Mouse (Mus musculus) CD8-positive naive resting alpha-beta T cell, adult 57 days (primary cell): ENCODE data around the gene Adamts5. TPM values are rescaled to one million over a fixed set of nuclear protein-coding genes. Genes with fewer than 3 reads are reported as not detected.

ENCODE experiments used
- total RNA-seq: library from RNA; stranded (reverse); gene quantifications from one replicate; pipeline ENCODE4 v1.2.4, GENCODE M21; 2023

Gene Adamts5
- total RNA-seq = not detected

DNA sequence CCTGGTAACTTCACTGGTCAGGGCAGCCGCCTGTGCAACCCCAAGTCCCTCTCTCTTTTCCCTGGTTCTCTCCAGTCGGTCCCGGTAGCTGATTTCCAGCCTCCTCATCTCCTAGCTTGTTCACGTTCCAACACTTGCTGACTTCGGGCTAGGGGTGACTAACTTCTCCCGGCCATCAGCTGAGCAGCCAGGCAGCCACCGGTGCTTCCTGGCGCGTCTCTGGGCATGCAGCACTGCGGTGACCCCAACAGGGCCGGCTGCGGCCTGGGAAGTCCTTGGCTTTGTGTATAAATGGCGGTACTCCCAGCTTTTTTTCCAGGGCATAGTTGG is at the start of gene Adamts5:
Adamts5 (minus strand) TSS at position 248 of the 330 bp plus-strand sequence.

Other genes with a start within 250 kb of the Adamts5 start
- gene Adamts1, start 98.7 kb downstream of the Adamts5 start, total RNA-seq = 0.12 TPM